Mouse (Mus musculus): Measurements from ENCODE around the gene Cilp.

GRCm38 (mm10) chr9:65255906-65256600 lies 8.9 kb upstream of the Cilp start:
- no peak for TF ChIP-seq CTCF (IDR thresholded peaks at IDR 0.05; ENCODE audit: borderline replicate concordance, insufficient read depth, low read length)
- no peak for TF ChIP-seq POLR2A (IDR thresholded peaks at IDR 0.05; ENCODE audit: low read depth, low read length)

Data from embryonic fibroblast, embryonic 13.5 days (primary cell).